ENCODE assay signal across 24 mouse cellular contexts in the genomic region with DNA sequence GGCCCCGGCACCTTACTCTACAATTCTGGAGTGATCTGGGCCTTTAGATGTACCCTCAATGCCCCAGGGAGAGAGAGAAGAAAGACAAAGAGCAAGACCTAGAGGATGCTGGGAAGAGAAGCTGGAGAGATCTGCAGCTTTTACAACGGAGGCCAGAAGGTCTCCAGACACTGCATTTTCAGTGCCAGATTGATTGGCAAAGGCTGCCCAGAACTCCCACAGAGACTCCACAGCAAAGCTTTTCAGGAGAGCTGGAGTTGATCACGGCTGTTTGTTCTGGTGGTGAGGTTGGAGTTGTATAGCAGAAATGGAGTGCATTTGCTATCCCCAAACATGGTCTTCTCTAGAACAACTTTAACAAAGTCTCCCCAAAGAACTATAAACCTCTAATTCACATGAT.
DNase-seq lines count a peak whose midpoint lies in the region; TF ChIP-seq lines count a peak whose summit lies in the region.
"Had no signal": no experiment of that assay in that cellular context is flagged by ENCODE, and none has a peak within 500 bp of the region (broad histone marks: within the 10 kb centered on the region; RNA-seq: fewer than 3 reads in every experiment).

No protein-coding gene starts in this region.

- H3K4me1 ChIP-seq in lung, adult 2 months (ENCODE audit: control insufficient read depth, insufficient read depth, low read length): no peaks in the 10 kb centered on the region
- H3K4me1 ChIP-seq: heart, embryonic 13.5 days; hindbrain, embryonic 10.5 days; kidney, embryonic 15.5 days; liver, embryonic 13.5 days; midbrain, embryonic 13.5 days had no signal

- 70% methylated on average over 3 of the region's 3 CpGs for WGBS in lung, adult 2 months

- TF ChIP-seq POLR2A in lung, adult 2 months (IDR thresholded peaks at IDR 0.05; ENCODE audit: borderline replicate concordance, extremely low read depth, low read depth, low read length): no peak

- TF ChIP-seq CTCF in lung, adult 2 months (IDR thresholded peaks at IDR 0.05; ENCODE audit: insufficient read depth, low read length): no peak

- DNase-seq in adrenal gland, postnatal 10 days: peak; percentile 12
- DNase-seq in adrenal gland, postnatal 36 days: no peak
- DNase-seq in testis, postnatal 10 days (ENCODE audit: low spot score): peak; percentile 22
- DNase-seq in testis, postnatal 14 days (ENCODE audit: low spot score): no peak
- peak; percentile 35 to 52 for DNase-seq in cerebellum, postnatal 10 days
- DNase-seq in lung, adult 2 months: no peak
- no peak for DNase-seq in embryo, embryonic 9.5 days (ENCODE audit: extremely low spot score)
- no peak for DNase-seq in thymus, adult 18-20 months
- DNase-seq: adrenal gland, adult 8-10 months; gastrocnemius, adult 2 months; gastrocnemius, postnatal 36 days; heart, postnatal 10 days; kidney, adult 18-20 months; kidney, postnatal 25 days; liver, embryonic 13.5 days; lung, adult 18-20 months; lung, postnatal 10 days; right cerebral cortex, postnatal 14 days; thymus, postnatal 25 days had no signal

- H3K4me3 ChIP-seq in lung, adult 2 months (replicated peaks; ENCODE audit: extremely low read depth, low read depth, low read length): no peak overlapping the region
- H3K4me3 ChIP-seq: gastrocnemius, adult 2 months; heart, embryonic 13.5 days; hindbrain, embryonic 10.5 days; kidney, embryonic 15.5 days; left cerebral cortex, adult 2 months; liver, embryonic 13.5 days; midbrain, embryonic 13.5 days had no signal

Comparison
In these comparisons a context has a peak if more than half of its experiments do, and no peak if none do; other contexts are left out.
1. DNase-seq: peak in adrenal gland, postnatal 10 days (single experiment), testis, postnatal 10 days (single experiment) and cerebellum, postnatal 10 days (2 of 2); none in adrenal gland, postnatal 36 days (0 of 2), testis, postnatal 14 days (single experiment), lung, adult 2 months (single experiment), embryo, embryonic 9.5 days (single experiment) and thymus, adult 18-20 months (0 of 2).